Mouse (Mus musculus) CD4-positive naive resting alpha-beta T cell, adult 57 days (primary cell): ENCODE measurements around the gene Smc4. TPM values are rescaled to one million over a fixed set of nuclear protein-coding genes. Genes with fewer than 3 reads are reported as not detected.

Experiments used
- total RNA-seq: library from RNA; stranded (reverse); gene quantifications from one replicate; pipeline ENCODE4 v1.2.4, GENCODE M21; 2023

Gene Smc4
- 319 TPM for total RNA-seq

GRCm38 (mm10) chr3:69004437-69005337 lies at the start of gene Smc4, which contains the start of gene Ift80:
TSS of gene Smc4 (plus strand) at chr3:69004738.
TSS of gene Ift80 (minus strand) at chr3:69004570.

GRCm38 (mm10) chr3:69044645-69045399 lies 40.3 kb downstream of the Smc4 start, which contains the start of gene Trim59:
TSS of gene Trim59 (minus strand) at chr3:69044755.

Other genes with a start within 250 kb of the Smc4 start
- gene 1110032F04Rik, start 135.2 kb upstream of the Smc4 start, total RNA-seq: 7.5 TPM
- 106 TPM for gene Ift80, start 168 bp upstream of the Smc4 start, total RNA-seq
- 46.9 TPM for gene Trim59, start 40.0 kb downstream of the Smc4 start, total RNA-seq
- gene Kpna4, start 122.4 kb downstream of the Smc4 start, total RNA-seq: 144 TPM
- not detected for gene Arl14, start 217.7 kb downstream of the Smc4 start, total RNA-seq